In genomic region chr10:51961497-51961896, GRCm38 (mm10) we compare ENCODE assay signal across 12 mouse cellular contexts.
DNase-seq lines count a peak whose midpoint lies in the region; ATAC-seq lines count a peak whose summit lies in the region.
"Had no signal": no experiment of that assay in that cellular context is flagged by ENCODE, and none has a peak within 500 bp of the region (broad histone marks: within the 10 kb centered on the region; RNA-seq: fewer than 3 reads in every experiment).

No protein-coding gene starts in this region.

- no peak overlapping the region for H3K4me3 ChIP-seq in neural tube, embryonic 15.5 days (replicated peaks)
- no peak overlapping the region for H3K4me3 ChIP-seq in limb, embryonic 15.5 days
- H3K4me3 ChIP-seq: limb, embryonic 12.5 days had no signal

- H3K27ac ChIP-seq in neural tube, embryonic 15.5 days (replicated peaks), result no peak overlapping the region
- H3K27ac ChIP-seq in limb, embryonic 15.5 days, result no peak overlapping the region
- H3K27ac ChIP-seq: limb, embryonic 12.5 days; macrophage had no signal

- no peak for ATAC-seq in neural tube, embryonic 15.5 days (ENCODE audit: low FRiP score)
- ATAC-seq in limb, embryonic 15.5 days (ENCODE audit: insufficient number of reproducible peaks, low FRiP score, low TSS enrichment, low read depth), result peak; percentile 61; the same call in 1 of the 2 replicates

- H3K36me3 ChIP-seq in neural tube, embryonic 15.5 days, result no peaks in the 10 kb centered on the region
- H3K36me3 ChIP-seq in limb, embryonic 15.5 days, result no peaks in the 10 kb centered on the region
- H3K36me3 ChIP-seq: limb, embryonic 12.5 days had no signal

- no peaks in the 10 kb centered on the region for H3K9me3 ChIP-seq in neural tube, embryonic 15.5 days (replicated peaks)
- H3K9me3 ChIP-seq in limb, embryonic 15.5 days, result no peaks in the 10 kb centered on the region
- H3K9me3 ChIP-seq: limb, embryonic 12.5 days had no signal

- WGBS in neural tube, embryonic 15.5 days, result 1% methylated on average over 2 of the region's 2 CpGs
- WGBS in limb, embryonic 15.5 days, result 29% methylated on average over 2 of the region's 2 CpGs

- no peak overlapping the region for H3K9ac ChIP-seq in neural tube, embryonic 15.5 days (replicated peaks)
- H3K9ac ChIP-seq in limb, embryonic 15.5 days, result no peak overlapping the region
- H3K9ac ChIP-seq: limb, embryonic 12.5 days had no signal

- H3K27me3 ChIP-seq in neural tube, embryonic 15.5 days (replicated peaks), result no peaks in the 10 kb centered on the region
- no peaks in the 10 kb centered on the region for H3K27me3 ChIP-seq in limb, embryonic 15.5 days
- H3K27me3 ChIP-seq: limb, embryonic 12.5 days had no signal

- no peak overlapping the region for H3K4me2 ChIP-seq in neural tube, embryonic 15.5 days
- H3K4me2 ChIP-seq in limb, embryonic 15.5 days, result no peak overlapping the region
- H3K4me2 ChIP-seq: limb, embryonic 12.5 days had no signal

- peak; percentile 4 for DNase-seq in adrenal gland, adult 2 months
- no peak for DNase-seq in adrenal gland, postnatal 4 days (ENCODE audit: low spot score in 2 of 2)
- DNase-seq in neural tube, embryonic 10.5 days (ENCODE audit: extremely low spot score, low spot score), result peak; percentile 60
- DNase-seq in urinary bladder, postnatal 25 days (ENCODE audit: low spot score), result no peak
- no peak for DNase-seq in kidney, adult 8-10 months
- DNase-seq in spleen, postnatal 4 days (ENCODE audit: low spot score in 2 of 2), result no peak
- DNase-seq: kidney, adult 2 months; right cerebral cortex, postnatal 25 days had no signal

- H3K4me1 ChIP-seq in neural tube, embryonic 15.5 days, result no peaks in the 10 kb centered on the region
- no peaks in the 10 kb centered on the region for H3K4me1 ChIP-seq in limb, embryonic 15.5 days
- H3K4me1 ChIP-seq: limb, embryonic 12.5 days had no signal

Comparison
In these comparisons a context has a peak if more than half of its experiments do, and no peak if none do; other contexts are left out.
1. DNase-seq: peak in adrenal gland, adult 2 months (single experiment) and neural tube, embryonic 10.5 days (single experiment); none in adrenal gland, postnatal 4 days (0 of 2), urinary bladder, postnatal 25 days (single experiment), kidney, adult 8-10 months (0 of 2) and spleen, postnatal 4 days (0 of 2).